Mouse (Mus musculus): Measurements from ENCODE around the gene Tmem189. TPM values are rescaled to one million over a fixed set of nuclear protein-coding genes. Genes with fewer than 3 reads are reported as not detected.

The Tmem189 gene
- polyA plus RNA-seq, 1 experiment from 2014 or later, result 40.9 TPM

DNA sequence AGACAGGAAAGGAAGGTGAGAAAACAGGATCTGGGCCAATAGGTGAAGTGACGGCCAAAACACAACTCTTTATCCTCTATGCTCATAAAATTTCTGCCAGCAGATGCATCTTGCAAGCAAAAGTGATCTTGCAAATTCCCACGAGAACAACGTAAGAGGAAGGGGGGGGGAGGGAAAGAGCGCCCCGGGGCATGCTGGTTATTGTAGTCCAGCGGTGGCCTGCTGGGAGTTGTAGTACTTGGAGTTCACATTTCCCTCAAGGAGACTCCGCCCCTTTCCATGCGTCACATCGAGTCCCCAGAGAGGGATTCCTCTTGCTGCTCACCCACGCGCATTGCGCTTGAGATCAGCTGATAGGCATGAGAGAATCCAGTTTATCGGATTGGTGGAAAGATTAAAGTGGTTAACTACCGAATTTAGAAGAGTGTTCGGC lies 55.3 kb downstream of the Tmem189 start:
- H3K9me3 ChIP-seq (ENCODE audit: control insufficient read depth, low read length), result no peaks in the 10 kb centered on the region
- H3K4me2 ChIP-seq (ENCODE audit: low read length), result peak overlapping the region; percentile 72
- peak overlapping the region; percentile 22 to 31; a peak in 3 of 4 replicates for H3K4me3 ChIP-seq (ENCODE audit: control insufficient read depth in 1 of 2, insufficient read depth in 1 of 2, low read depth in 1 of 2, low read length in 2 of 2)
- peak overlapping the region; percentile 69 for H3K9ac ChIP-seq (ENCODE audit: low read length)
- H3K4me1 ChIP-seq (ENCODE audit: control insufficient read depth in 2 of 2, insufficient read depth in 2 of 2, low read length in 2 of 2), result peaks cover 29 to 35% of the 10 kb centered on the region in 2 experiments
- H3K27ac ChIP-seq (replicated peaks in 1 of 2; ENCODE audit: control insufficient read depth in 1 of 2, insufficient read depth in 1 of 2, low read depth in 2 of 2, low read length in 2 of 2), result peak overlapping the region; percentile 68 to 93
- under 1% methylated on average over 15 of the region's 15 CpGs for WGBS
- H3K36me3 ChIP-seq (ENCODE audit: control insufficient read depth, insufficient read depth, low read length), result no peaks in the 10 kb centered on the region
- no peaks in the 10 kb centered on the region for H3K27me3 ChIP-seq (ENCODE audit: control insufficient read depth, insufficient read depth, low read length)
- peak; percentile 51 for ATAC-seq (ENCODE audit: insufficient number of reproducible peaks, insufficient read depth, low FRiP score, low read depth)

DNA sequence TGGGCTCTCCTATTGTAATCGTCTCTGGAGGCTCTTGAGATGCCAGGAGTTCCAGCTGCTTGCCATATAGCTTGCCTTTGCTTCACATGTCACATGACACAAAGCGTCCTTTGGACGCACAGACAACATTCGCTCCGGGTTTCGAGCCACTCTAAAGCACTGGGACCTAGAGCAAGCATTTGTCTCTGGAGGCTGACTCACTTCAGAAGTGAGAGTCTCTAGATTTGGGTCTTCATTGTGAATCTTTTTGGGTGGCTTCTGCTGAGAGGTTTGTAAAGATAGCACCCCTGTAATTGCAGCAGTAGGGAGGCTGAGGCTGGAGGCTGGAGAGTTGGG lies 56.1 kb downstream of the Tmem189 start:
- H3K4me1 ChIP-seq (ENCODE audit: control insufficient read depth in 2 of 2, insufficient read depth in 2 of 2, low read length in 2 of 2), result peaks cover 38 to 44% of the 10 kb centered on the region in 2 experiments
- H3K4me3 ChIP-seq (ENCODE audit: control insufficient read depth in 1 of 2, insufficient read depth in 1 of 2, low read depth in 1 of 2, low read length in 2 of 2), result no peak overlapping the region
- no peaks in the 10 kb centered on the region for H3K27me3 ChIP-seq (ENCODE audit: control insufficient read depth, insufficient read depth, low read length)
- H3K9me3 ChIP-seq (ENCODE audit: control insufficient read depth, low read length), result no peaks in the 10 kb centered on the region
- peaks cover 3% of the 10 kb centered on the region; the same call in 1 of the 2 replicates for H3K36me3 ChIP-seq (ENCODE audit: control insufficient read depth, insufficient read depth, low read length)
- peak overlapping the region; percentile 68 to 93 for H3K27ac ChIP-seq (replicated peaks in 1 of 2; ENCODE audit: control insufficient read depth in 1 of 2, insufficient read depth in 1 of 2, low read depth in 2 of 2, low read length in 2 of 2)
- H3K9ac ChIP-seq (ENCODE audit: low read length), result peak overlapping the region; percentile 69; the same call in 1 of the 2 replicates
- ATAC-seq (ENCODE audit: insufficient number of reproducible peaks, insufficient read depth, low FRiP score, low read depth), result no peak
- WGBS, result 57% methylated on average over 6 of the region's 6 CpGs
- H3K4me2 ChIP-seq (ENCODE audit: low read length), result peak overlapping the region; percentile 79

DNA sequence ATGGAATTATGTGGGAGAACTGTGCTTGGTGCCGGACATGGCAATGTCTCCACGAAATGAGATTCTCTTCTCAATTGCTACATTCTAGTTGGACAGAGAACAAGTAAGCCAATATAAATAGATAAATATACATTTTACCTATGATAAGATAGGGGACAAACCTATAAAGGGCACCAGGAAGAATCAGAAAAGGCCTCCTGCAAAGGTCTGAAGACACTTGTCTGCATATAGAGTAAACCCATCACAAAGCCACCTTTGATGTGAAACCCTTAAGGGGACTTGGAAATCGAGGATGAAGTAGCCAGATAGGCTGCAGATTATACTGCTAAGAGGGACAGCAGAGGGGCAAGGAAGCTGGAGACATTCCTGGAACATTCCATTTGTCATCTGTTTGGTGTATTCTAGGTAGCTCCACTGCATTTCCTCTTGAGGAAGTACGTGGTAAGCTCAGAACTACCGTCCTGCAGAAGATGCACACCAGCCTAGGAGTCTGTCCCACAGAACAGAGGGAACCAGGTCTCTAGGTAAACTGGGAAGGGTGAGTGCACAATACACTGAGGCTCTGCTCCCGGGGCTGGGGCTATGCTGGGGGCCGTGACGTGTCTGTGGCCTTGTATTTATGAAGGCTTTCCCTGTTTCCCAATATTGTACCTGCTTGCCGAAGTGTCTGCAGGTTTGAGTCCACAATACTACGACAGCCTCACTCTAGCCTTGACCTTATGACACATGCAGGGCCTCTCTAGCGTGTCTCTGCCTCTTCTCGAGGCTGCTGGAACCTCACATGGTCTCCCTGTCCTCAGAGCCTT lies 56.7 kb downstream of the Tmem189 start:
- WGBS, result 58% methylated on average over 12 of the region's 12 CpGs
- Histone ChIP-seq H3K9ac (ENCODE audit: low read length) (peak overlapping the region; percentile 93), H3K9me3 (ENCODE audit: control insufficient read depth, low read length) (no peaks in the 10 kb centered on the region), H3K4me3 (ENCODE audit: control insufficient read depth in 1 of 2, insufficient read depth in 1 of 2, low read depth in 1 of 2, low read length in 2 of 2) (peak overlapping the region; percentile 90 to 94), H3K4me2 (ENCODE audit: low read length) (peak overlapping the region; percentile 79), H3K4me1 (ENCODE audit: control insufficient read depth in 2 of 2, insufficient read depth in 2 of 2, low read length in 2 of 2) (peaks cover 40 to 49% of the 10 kb centered on the region in 2 experiments), H3K36me3 (ENCODE audit: control insufficient read depth, insufficient read depth, low read length) (peaks cover 8% of the 10 kb centered on the region), H3K27me3 (ENCODE audit: control insufficient read depth, insufficient read depth, low read length) (no peaks in the 10 kb centered on the region), H3K27ac (replicated peaks in 1 of 2; ENCODE audit: control insufficient read depth in 1 of 2, insufficient read depth in 1 of 2, low read depth in 2 of 2, low read length in 2 of 2) (peak overlapping the region; percentile 77 to 93)
- ATAC-seq (ENCODE audit: insufficient number of reproducible peaks, insufficient read depth, low FRiP score, low read depth), result no peak

DNA sequence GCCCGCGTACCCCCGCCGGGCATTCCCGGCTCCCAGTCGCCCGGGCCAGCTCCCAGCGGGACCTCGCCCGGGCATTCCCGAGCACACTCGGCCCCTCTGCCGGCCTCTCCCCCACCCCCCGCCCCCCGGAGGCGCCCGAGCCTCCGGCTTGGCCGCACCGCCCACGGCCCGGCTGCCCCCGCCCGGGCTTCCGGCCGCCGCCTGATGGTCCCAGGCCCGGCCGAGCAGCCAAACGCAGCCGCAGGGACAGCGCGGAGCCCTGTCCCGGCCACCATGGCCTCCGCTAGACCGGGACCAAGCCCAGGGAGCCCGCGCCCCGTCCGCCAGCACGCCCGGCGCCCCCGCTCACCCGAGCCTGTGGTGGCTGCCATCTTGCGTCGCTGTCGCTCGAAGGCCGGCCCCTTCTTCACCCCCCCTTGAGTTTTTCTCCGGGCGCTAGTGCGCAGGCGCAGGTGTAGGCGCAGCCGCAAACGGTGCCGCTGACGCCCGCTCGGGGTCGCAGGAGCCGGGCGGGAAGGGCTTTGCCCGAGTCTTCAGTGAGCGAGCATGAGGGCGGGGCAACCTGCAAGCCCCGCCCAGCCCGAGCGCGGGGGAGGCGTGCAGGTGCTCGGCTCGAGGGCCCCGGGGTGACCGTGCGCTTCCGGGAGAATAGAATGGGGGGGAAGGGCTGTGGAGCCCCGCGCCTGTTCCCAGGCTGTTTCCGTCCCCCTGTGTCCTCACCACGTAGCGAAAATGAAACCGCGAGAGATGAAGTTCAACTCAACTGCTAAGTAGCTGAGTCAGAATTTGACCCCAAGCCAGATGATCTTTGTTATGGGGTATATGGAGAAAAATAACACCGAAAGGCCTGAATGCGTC lies 57.8 kb downstream of the Tmem189 start, which contains the start of gene Ube2v1:
Gene Ube2v1 (minus strand): TSS at position 505 of the 858 bp plus-strand sequence.
- Histone ChIP-seq H3K27me3 (ENCODE audit: control insufficient read depth, insufficient read depth, low read length) (no peaks in the 10 kb centered on the region), H3K4me1 (ENCODE audit: control insufficient read depth in 2 of 2, insufficient read depth in 2 of 2, low read length in 2 of 2) (peaks cover 40 to 54% of the 10 kb centered on the region in 2 experiments), H3K36me3 (ENCODE audit: control insufficient read depth, insufficient read depth, low read length) (peaks cover 18% of the 10 kb centered on the region), H3K27ac (replicated peaks in 1 of 2; ENCODE audit: control insufficient read depth in 1 of 2, insufficient read depth in 1 of 2, low read depth in 2 of 2, low read length in 2 of 2) (peak within 1 kb of the TSS; percentile 80 to 93), H3K4me3 (ENCODE audit: control insufficient read depth in 1 of 2, insufficient read depth in 1 of 2, low read depth in 1 of 2, low read length in 2 of 2) (peak within 1 kb of the TSS; percentile 90 to 94), H3K9ac (ENCODE audit: low read length) (peak within 1 kb of the TSS; percentile 93), H3K9me3 (ENCODE audit: control insufficient read depth, low read length) (no peaks in the 10 kb centered on the region), H3K4me2 (ENCODE audit: low read length) (peak within 1 kb of the TSS; percentile 79)
- WGBS, result under 1% methylated on average over 85 of the region's 87 CpGs
- peak; percentile 88 for ATAC-seq (ENCODE audit: insufficient number of reproducible peaks, insufficient read depth, low FRiP score, low read depth)

DNA sequence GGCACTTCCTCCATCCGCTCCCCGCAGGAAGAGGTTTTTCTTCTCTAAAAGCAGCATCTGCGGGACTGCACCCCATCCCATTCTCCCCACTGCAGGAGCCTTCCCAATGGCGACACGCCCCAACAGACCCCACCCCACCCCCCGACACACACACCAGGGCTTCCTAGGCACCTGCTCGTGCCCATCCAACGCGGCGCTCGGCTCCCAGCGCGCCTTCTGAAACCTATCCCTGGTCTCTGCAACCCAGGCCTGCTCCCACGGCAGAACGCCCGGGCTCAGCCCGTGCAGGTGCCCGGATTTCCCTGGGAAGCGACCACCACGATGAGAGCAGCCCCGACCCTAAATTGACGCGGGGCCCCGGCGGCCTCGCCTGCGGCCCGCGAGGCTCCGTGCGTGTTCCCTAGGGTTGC lies 58.4 kb downstream of the Tmem189 start:
- peaks cover 21% of the 10 kb centered on the region for H3K36me3 ChIP-seq (ENCODE audit: control insufficient read depth, insufficient read depth, low read length)
- peak overlapping the region; percentile 68 for H3K4me2 ChIP-seq (ENCODE audit: low read length)
- H3K27me3 ChIP-seq (ENCODE audit: control insufficient read depth, insufficient read depth, low read length), result no peaks in the 10 kb centered on the region
- H3K27ac ChIP-seq (replicated peaks in 1 of 2; ENCODE audit: control insufficient read depth in 1 of 2, insufficient read depth in 1 of 2, low read depth in 2 of 2, low read length in 2 of 2), result peak overlapping the region; percentile 17 to 93; a peak in 2 of 4 replicates
- H3K9ac ChIP-seq (ENCODE audit: low read length), result peak overlapping the region; percentile 93
- 0 out of 2 replicates have a peak, but pooled peaks have one; percentile 3 for ATAC-seq (ENCODE audit: insufficient number of reproducible peaks, insufficient read depth, low FRiP score, low read depth)
- no peaks in the 10 kb centered on the region for H3K9me3 ChIP-seq (ENCODE audit: control insufficient read depth, low read length)
- under 1% methylated on average over 30 of the region's 31 CpGs for WGBS
- peaks cover 40 to 54% of the 10 kb centered on the region in 2 experiments for H3K4me1 ChIP-seq (ENCODE audit: control insufficient read depth in 2 of 2, insufficient read depth in 2 of 2, low read length in 2 of 2)
- peak overlapping the region; percentile 90 to 94 for H3K4me3 ChIP-seq (ENCODE audit: control insufficient read depth in 1 of 2, insufficient read depth in 1 of 2, low read depth in 1 of 2, low read length in 2 of 2)

DNA sequence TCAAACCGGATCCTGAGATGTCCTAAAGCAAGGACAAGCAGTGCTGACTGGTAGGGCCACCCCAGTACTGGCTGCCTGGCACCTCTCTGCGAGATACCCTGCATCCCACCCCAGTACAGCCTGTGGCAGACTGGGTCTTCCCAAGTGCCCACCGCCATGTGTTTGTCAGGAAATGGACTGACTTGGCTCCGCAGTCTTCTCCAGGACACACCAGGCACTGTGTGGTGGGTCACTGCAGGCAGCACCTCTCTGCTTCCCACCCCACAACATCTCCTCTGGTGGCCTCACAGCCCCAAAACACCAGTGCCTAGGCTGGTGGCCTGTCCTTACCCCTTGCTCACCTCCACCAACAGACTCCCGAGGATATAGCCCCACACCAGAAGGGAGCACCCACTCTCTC lies 59.2 kb downstream of the Tmem189 start:
- no peak for ATAC-seq (ENCODE audit: insufficient number of reproducible peaks, insufficient read depth, low FRiP score, low read depth)
- Histone ChIP-seq H3K9me3 (ENCODE audit: control insufficient read depth, low read length) (no peaks in the 10 kb centered on the region), H3K36me3 (ENCODE audit: control insufficient read depth, insufficient read depth, low read length) (peaks cover 21% of the 10 kb centered on the region), H3K27ac (replicated peaks in 1 of 2; ENCODE audit: control insufficient read depth in 1 of 2, insufficient read depth in 1 of 2, low read depth in 2 of 2, low read length in 2 of 2) (peak overlapping the region in 1 of 2 experiments; percentile 73; a peak in 2 of 4 replicates), H3K27me3 (ENCODE audit: control insufficient read depth, insufficient read depth, low read length) (no peaks in the 10 kb centered on the region), H3K4me2 (ENCODE audit: low read length) (peak overlapping the region; percentile 68), H3K4me1 (ENCODE audit: control insufficient read depth in 2 of 2, insufficient read depth in 2 of 2, low read length in 2 of 2) (peaks cover 40 to 61% of the 10 kb centered on the region in 2 experiments), H3K4me3 (ENCODE audit: control insufficient read depth in 1 of 2, insufficient read depth in 1 of 2, low read depth in 1 of 2, low read length in 2 of 2) (peak overlapping the region; percentile 90 to 94), H3K9ac (ENCODE audit: low read length) (peak overlapping the region; percentile 93)
- WGBS, result 46% methylated on average over 5 of the region's 5 CpGs

DNA sequence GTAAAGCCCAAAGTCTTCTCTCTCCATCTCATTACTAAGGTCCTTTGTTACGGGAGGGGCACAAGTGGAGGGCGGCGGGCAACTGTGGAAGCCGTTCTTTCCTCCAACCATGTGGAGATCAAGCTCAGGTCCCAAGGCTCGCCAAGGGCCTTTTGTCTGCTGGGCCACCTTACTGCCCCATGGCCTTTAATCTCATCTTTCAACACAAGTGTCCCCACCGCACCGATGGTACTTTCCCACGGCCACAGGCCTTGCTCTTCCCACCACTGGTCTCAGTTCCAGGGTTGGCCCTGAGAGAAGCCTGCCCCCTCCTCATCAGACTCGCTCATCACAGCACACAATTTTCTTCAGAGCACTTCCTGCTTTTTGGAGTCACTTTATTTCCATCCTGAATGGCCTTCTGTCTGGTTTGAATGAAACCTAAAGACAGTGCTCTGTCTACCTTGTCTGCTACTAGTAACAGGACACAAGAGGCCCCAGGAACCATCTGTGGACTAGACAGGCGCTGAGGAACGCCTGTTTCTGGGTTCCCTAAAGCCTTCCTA lies 59.9 kb downstream of the Tmem189 start:
- Histone ChIP-seq H3K27me3 (ENCODE audit: control insufficient read depth, insufficient read depth, low read length) (no peaks in the 10 kb centered on the region), H3K27ac (replicated peaks in 1 of 2; ENCODE audit: control insufficient read depth in 1 of 2, insufficient read depth in 1 of 2, low read depth in 2 of 2, low read length in 2 of 2) (peak overlapping the region in 1 of 2 experiments; percentile 73; a peak in 3 of 4 replicates), H3K9me3 (ENCODE audit: control insufficient read depth, low read length) (no peaks in the 10 kb centered on the region), H3K4me1 (ENCODE audit: control insufficient read depth in 2 of 2, insufficient read depth in 2 of 2, low read length in 2 of 2) (peaks cover 40 to 63% of the 10 kb centered on the region in 2 experiments), H3K4me3 (ENCODE audit: control insufficient read depth in 1 of 2, insufficient read depth in 1 of 2, low read depth in 1 of 2, low read length in 2 of 2) (peak overlapping the region in 1 of 2 experiments; percentile 94; a peak in 1 of 4 replicates), H3K9ac (ENCODE audit: low read length) (peak overlapping the region; percentile 93), H3K36me3 (ENCODE audit: control insufficient read depth, insufficient read depth, low read length) (peaks cover 21% of the 10 kb centered on the region), H3K4me2 (ENCODE audit: low read length) (peak overlapping the region; percentile 68)
- WGBS, result 58% methylated on average over 11 of the region's 11 CpGs
- ATAC-seq (ENCODE audit: insufficient number of reproducible peaks, insufficient read depth, low FRiP score, low read depth), result no peak

Data from heart, embryonic 14.5 days (tissue).